Comparison of ENCODE assay signal across 17 mouse cellular contexts in the genomic region with DNA sequence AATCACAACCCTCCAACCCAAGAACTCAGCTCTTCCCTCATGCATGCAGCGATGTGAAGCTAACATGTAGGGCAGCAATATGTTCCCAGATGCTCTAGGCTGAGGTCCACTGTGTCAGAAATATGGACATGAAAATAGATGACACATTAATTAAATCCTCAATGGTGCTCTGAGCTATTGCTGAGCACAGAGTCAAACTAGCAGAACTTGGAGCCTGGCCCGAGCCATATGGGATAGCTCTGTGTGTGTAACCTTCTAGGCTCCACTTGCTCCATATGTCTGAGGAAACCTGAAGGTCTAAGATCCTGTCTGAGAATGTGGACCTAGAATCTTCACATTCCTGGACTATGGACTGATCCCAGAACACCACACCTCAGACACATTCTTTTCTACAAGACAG.
DNase-seq lines count a peak whose midpoint lies in the region; ATAC-seq lines count a peak whose summit lies in the region.
"Had no signal": no experiment of that assay in that cellular context is flagged by ENCODE, and none has a peak within 500 bp of the region (broad histone marks: within the 10 kb centered on the region; RNA-seq: fewer than 3 reads in every experiment).

No protein-coding gene starts in this region.

- no peak for ATAC-seq in frontal cortex, adult (ENCODE audit: low TSS enrichment)
- ATAC-seq: forebrain, embryonic 15.5 days; inflammation-experienced regulatory T-cells, adult 6 months; intestine, postnatal 0 days; Patski had no signal

- DNase-seq in heart, adult 11 months: peak; percentile 62
- no peak for DNase-seq in heart, postnatal 4 days
- peak; percentile 7 for DNase-seq in brain, adult 2 months (ENCODE audit: low read depth, low spot score)
- DNase-seq in cerebellum, adult 8-10 months: peak; percentile 4
- DNase-seq in cerebellum, postnatal 14 days: peak; percentile 51 to 54
- DNase-seq in T-cell, adult 2 months (ENCODE audit: low spot score): no peak
- DNase-seq: adrenal gland, adult 2 months; adrenal gland, postnatal 25 days; gastrocnemius, postnatal 10 days; heart, adult 2 months; heart, postnatal 14 days; kidney, adult 9 months had no signal

Comparison
In these comparisons a context has a peak if more than half of its experiments do, and no peak if none do; other contexts are left out.
1. DNase-seq: peak in heart, adult 11 months (single experiment), brain, adult 2 months (single experiment), cerebellum, adult 8-10 months (single experiment) and cerebellum, postnatal 14 days (2 of 2); none in heart, postnatal 4 days (single experiment) and T-cell, adult 2 months (single experiment).